Mouse (Mus musculus): ENCODE data around the gene Magi1.

GRCm38 (mm10) chr6:94189379-94189778 is 94.3 kb downstream of the Magi1 start:
- TF ChIP-seq CTCF (IDR thresholded peaks at IDR 0.05; ENCODE audit: low read depth) (no peak), EP300 (IDR thresholded peaks at IDR 0.05; ENCODE audit: low read depth) (no peak)
